Mouse (Mus musculus) brown adipose tissue, adult 24 weeks (tissue): ENCODE results near the gene Lrrc29. TPM values are rescaled to one million over a fixed set of nuclear protein-coding genes. Genes with fewer than 3 reads are reported as not detected.

Experiments
- H3K27ac ChIP-seq: fragments of 200-500 bp; replicated peaks from 2 replicates; pipeline ENCODE4 v1.5.1; 2012; ENCODE audit warnings: low read depth, mild to moderate bottlenecking, low read length
- H3K4me1 ChIP-seq: fragments of 200-500 bp; 2 replicates; pipeline ENCODE4 v1.6.1; 2012; ENCODE audit warnings: low read length, mixed read lengths; ENCODE audit not compliant: control insufficient read depth, insufficient read depth, insufficient read length
- H3K4me3 ChIP-seq: fragments of 200-500 bp; 2 replicates; pipeline ENCODE4 v1.5.1; 2012; ENCODE audit warnings: low read depth, mild to moderate bottlenecking, low read length, moderate library complexity; ENCODE audit not compliant: insufficient read depth
- polyA plus RNA-seq: library from polyadenylated mRNA; stranded (reverse); fragments of >200 nt; gene quantifications from 2 replicates; pipeline ENCODE4 v1.2.4, GENCODE M21; 2012; ENCODE audit not compliant: missing spikeins, insufficient read depth, insufficient read length

Lrrc29 gene
- polyA plus RNA-seq, 1 experiment: 0.99 TPM

DNA sequence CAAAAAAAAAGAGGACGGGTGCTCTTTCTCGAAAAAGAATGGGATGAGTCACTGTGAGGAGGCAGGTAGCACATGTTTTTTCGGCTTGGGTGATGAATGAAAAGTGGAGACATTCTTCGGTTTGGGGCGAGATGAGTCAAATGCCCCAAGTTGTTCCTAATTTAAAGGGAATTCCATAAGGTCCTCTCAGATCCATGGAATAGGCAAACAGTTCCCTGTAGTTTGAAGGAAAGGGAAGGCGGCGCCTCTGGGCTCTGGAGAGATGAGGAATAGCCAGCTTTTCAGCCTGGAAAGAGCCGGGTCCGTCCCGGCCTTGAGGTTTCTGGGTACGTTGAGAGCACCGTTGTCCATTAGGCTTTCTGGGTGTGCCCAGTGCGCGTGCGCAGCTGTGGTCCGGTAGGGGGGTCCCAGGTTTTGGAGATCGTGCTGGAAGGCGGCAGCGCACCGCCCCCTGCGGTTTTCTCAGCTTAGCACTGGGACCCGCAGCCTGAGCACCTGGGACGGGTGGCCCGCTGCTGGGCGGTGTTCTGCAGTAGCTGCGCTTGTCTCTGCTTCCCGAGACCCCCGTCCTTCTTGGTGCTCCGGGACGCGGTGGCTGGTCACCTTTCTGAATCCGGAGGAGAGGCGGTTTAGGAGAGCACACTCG, 22.5 kb upstream of the Lrrc29 start, which contains the start of gene Slc9a5:
Gene Slc9a5 (plus strand): TSS at position 394 of the 646 bp plus-strand sequence.
- Histone ChIP-seq H3K27ac (peak within 1 kb of the TSS; percentile 76), H3K4me1 (peaks cover 16% of the 10 kb centered on the region), H3K4me3 (peak within 1 kb of the TSS; percentile 81)

DNA sequence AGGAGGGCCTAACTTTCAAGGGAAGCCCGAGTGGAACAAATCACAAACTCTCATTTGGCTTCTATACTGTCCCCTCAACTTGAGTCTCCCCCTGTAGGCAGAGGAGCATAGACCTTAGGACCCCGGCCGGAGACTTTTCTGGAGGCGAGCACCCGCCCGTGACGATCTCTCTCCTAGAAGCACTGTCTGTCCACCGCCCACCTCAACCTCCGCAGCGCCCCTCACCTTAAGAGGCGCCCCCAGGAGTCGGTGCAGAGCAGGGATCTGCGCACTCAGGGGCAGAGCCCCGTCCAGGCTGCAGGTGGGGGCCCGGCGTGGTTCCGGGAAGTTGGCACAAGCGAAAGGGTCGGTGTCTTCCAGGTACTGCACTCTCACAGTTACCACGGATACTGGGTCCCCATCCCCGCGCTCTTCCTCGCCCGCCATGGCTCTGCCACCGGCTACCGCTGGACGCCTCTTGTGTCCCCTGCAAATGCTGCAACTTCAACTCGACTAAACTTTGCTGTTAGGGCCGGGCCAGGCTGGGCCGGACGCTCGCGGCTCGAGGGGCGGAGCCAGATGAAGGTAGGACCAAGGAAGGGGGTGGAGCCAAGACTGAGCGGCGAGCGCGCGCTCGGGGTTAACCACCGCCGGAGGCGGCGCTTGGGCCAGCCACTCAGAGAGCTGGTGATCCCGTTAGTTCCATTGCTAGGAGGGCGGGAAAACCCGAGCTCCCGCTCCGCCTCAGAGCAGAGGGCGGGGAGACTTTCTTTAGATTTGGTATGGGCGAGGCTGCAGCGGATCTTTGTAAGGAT, 21.5 kb upstream of the Lrrc29 start, which contains the start of gene Fhod1:
Gene Fhod1 (minus strand): TSS at position 526 of the 794 bp plus-strand sequence.
- peak within 1 kb of the TSS; percentile 76 for H3K27ac ChIP-seq
- H3K4me3 ChIP-seq: peak within 1 kb of the TSS; percentile 81
- peaks cover 16% of the 10 kb centered on the region for H3K4me1 ChIP-seq

DNA sequence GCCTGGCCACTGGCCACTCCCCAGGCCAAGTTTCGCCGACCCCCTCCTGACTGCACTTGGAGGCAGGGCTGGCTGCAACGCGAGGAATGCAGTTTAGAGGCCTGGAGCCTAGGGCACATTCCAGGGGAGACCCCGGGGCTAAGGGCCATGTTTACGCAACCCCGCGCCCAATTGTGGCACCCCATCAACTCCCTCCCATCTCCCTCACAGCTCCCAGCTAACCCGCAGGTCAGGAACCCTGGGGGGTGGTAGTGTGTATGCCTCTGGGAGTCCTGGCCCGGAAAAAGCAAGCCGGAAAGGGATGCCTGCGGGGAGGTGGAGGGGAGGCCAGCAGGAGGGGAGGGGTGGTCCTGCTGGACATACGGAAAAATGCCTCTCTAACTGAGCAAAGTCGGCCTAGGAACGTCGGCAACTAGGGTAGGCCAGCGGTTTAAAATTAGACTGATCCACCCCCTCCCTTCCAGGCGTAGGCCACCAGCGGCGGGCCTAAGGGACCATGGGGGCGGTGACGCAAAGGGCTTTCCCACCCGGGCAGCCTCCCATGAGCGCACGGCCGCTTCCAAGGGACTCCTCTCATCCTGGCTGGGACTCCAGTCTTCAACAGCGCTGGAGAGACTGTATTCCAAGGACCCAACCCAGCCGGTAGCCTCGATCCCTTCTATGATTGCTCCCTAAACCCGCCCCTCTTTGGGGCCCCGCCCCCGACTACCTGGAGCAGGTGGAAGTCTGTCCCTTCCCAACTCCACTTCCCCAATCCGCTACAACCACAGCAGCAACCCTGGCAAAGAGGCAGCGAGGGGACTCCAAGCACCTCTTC, 20.7 kb upstream of the Lrrc29 start:
- H3K27ac ChIP-seq: peak overlapping the region; percentile 76
- H3K4me1 ChIP-seq: peaks cover 16% of the 10 kb centered on the region
- H3K4me3 ChIP-seq: peak overlapping the region; percentile 81

DNA sequence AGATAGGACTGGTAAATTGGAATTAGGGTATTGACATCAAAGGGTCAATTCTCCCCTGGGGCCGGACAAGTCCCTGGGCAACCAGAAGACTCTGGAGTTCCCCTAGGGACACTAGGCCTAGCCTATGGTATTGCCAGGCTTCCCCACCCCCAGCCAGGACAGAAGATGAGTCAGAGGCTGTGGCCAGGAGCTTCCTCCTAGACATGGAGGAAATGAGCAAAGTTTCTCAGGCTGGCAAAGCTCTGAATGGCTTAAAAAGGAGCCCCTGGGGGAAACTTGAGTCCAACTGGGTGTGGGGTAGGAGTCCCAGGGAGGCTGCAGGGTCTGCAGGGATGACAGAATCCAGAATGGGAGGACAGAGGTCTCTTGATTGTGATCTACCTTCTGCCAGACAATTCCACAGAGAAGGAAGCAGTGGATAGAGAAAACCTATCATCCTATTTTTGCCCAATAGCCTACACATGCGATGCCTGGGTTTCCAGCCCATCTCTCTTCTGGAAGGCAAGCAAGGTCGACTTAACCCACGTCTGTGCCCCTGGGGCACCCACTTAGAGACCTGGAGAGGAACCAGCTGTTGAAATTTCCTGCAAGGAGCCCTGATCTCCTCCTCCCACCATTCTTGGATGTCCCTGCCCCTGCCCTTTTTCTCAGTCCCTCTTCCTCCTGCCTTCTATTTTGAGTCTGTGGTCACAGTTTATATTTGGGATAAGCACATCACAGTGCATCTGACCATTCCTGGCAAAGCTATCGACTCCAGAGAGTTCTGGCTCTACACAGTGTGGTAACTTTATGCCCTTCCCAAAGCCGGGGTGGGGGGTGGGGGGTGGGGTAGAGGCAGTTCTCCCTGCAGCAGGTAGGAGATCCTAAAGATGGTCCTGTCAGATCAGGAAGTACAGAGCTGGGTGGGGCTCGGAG, 19.2 kb upstream of the Lrrc29 start:
- H3K4me1 ChIP-seq: peaks cover 29% of the 10 kb centered on the region
- H3K27ac ChIP-seq: peak overlapping the region; percentile 79
- H3K4me3 ChIP-seq: peak overlapping the region; percentile 81

GRCm38 (mm10) chr8:105343791-105344574, 17.9 kb upstream of the Lrrc29 start:
- Histone ChIP-seq H3K4me3 (peak overlapping the region; percentile 25), H3K4me1 (peaks cover 38% of the 10 kb centered on the region), H3K27ac (peak overlapping the region; percentile 79)

- Histone ChIP-seq H3K27ac (no peak overlapping the region), H3K4me3 (no peak overlapping the region), H3K4me1 (peaks cover 38% of the 10 kb centered on the region)
Observed at GRCm38 (mm10) chr8:105342768-105343167, 16.7 kb upstream of the Lrrc29 start.

DNA sequence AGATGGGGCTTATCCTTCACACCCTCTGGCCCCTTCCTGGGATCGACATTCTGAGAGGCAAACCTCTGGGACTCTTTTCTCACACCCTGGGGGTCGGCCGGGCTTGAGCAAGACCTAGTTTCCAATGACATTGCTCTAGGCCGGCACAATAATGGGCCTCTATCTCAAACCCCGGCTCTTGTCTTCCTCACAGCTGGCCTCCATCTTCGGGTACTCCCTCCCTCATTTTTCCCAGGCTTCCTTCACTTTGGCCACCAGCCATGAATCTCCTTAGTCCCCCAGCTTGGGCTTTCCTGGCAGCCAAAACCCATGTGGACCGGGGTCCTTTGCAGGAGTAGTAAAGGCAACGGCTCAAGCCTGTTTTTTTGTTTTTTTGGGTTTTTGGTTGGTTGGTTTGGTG, 15.3 kb upstream of the Lrrc29 start:
- Histone ChIP-seq H3K4me1 (peaks cover 38% of the 10 kb centered on the region), H3K27ac (0 out of 2 replicates have a peak overlapping the region, but pooled peaks have one; percentile 27), H3K4me3 (no peak overlapping the region)

DNA sequence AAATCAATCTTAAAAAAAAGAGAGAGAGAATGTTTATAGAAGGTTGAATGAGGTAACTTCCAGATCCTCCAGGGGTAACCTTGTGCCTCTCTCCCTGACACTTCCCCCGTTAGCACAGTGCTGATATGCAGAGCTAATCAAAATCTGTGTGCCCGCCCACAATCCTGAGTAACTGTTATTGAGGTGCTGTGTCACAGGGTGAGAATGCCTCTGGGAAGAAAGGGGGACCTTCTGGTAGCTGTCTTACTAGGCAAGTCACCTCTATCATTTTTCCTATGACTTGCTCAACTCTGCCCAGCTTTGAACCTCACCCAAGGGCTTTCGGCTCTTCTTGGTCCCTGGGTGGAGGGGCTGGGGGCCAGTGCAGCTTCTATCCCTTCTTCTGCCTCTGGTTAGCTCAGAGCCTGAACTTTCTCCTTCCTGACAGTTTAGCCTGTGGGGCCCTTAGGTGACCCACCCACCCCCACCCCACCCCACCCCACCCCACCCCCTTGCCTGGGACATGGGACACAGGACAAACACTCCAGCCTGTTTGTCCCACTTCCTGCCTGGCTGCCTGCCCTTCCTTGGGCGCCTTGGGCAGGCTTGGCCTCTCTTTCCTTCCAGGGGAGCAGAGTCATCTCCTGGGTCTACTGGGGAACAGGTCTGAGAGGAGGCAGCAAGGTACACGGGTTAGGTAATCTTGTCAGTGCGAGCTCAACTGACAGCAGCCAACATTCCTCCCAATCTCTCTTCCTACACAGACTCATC, 14.0 kb upstream of the Lrrc29 start:
- Histone ChIP-seq H3K4me3 (no peak overlapping the region), H3K27ac (peak overlapping the region; percentile 82)

DNA sequence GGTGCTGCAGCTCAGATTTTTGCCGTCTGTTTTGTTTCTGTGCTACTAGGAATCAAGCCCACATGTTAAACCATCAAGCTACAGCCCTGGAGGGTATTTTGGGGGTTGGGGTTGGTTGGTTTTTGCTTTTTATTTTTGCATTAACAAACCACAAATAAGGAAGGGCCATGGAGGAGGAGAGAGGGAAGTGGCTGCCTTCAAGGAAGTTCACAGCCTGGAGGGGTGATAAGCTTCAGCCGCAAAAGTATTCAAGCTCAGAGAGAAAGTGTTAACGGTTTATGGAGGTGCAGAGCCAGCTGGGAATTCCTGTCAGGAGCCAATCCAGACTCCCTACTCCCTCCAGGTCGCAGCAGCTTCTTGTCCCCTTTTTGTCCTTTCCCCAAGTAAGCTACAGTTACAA, 12.9 kb upstream of the Lrrc29 start:
- peaks cover 22% of the 10 kb centered on the region for H3K4me1 ChIP-seq

More for the DNA sequence above, 14.0 kb upstream of the Lrrc29 start:
- peaks cover 32% of the 10 kb centered on the region for H3K4me1 ChIP-seq

GRCm38 (mm10) chr8:105336373-105337130, 10.5 kb upstream of the Lrrc29 start:
- Histone ChIP-seq H3K27ac (no peak overlapping the region), H3K4me3 (no peak overlapping the region), H3K4me1 (peaks cover 21% of the 10 kb centered on the region)

More for the DNA sequence above, 12.9 kb upstream of the Lrrc29 start:
- Histone ChIP-seq H3K4me3 (no peak overlapping the region), H3K27ac (no peak overlapping the region)

- 0 out of 2 replicates have a peak, but pooled peaks cover under 1% of the 10 kb centered on the region for H3K4me1 ChIP-seq
- no peak overlapping the region for H3K4me3 ChIP-seq
- H3K27ac ChIP-seq: no peak overlapping the region
Observed at GRCm38 (mm10) chr8:105332523-105332922, 6.4 kb upstream of the Lrrc29 start.

DNA sequence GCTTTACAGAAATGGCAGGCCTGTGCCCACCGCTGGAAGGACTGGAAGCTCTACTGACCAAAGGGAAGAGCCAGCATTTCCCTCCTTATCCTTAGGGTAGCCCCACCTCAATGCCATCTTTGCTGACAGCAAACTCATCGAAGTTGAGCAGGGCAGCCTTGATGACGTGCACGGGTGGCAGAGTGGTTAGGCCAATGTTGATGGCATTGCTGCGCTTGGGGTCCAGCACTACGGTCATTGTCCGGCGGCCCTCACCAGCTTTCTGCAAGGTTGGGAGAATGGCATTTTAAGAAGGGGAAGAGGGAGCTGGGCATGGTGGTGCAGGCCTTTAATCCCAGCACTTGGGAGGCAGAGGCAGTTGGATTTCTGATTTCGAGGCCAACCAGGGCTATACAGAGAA, 5.9 kb upstream of the Lrrc29 start:
- H3K4me1 ChIP-seq: 0 out of 2 replicates have a peak, but pooled peaks cover 3% of the 10 kb centered on the region
- no peak overlapping the region for H3K4me3 ChIP-seq
- no peak overlapping the region for H3K27ac ChIP-seq
